ENCODE assay signal across 20 mouse cellular contexts in the genomic region with DNA sequence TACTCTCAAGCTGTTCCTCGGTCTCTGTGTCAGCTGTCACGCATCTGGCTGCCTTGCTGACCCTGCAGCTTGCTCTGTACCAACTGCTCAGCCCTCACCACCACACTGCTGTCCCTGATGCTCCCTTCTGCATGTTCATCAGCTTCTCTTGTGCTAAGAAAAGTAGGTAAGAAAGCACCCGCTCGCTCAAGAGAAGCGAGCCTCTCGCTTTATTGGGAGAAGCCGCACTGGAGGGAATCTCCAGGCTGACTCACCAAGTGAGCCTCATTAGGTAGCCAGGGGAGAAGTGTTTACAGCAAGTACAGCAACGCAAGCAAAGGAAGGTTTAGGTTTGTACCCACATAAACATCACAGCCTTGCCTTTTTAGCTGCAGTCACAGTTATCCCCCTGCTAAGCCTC.
DNase-seq lines count a peak whose midpoint lies in the region; ATAC-seq lines count a peak whose summit lies in the region.
"Had no signal": no experiment of that assay in that cellular context is flagged by ENCODE, and none has a peak within 500 bp of the region (broad histone marks: within the 10 kb centered on the region; RNA-seq: fewer than 3 reads in every experiment).

No protein-coding gene starts in this region.

- intact Hi-C loops in left cerebral cortex, postnatal 25 days (cut with DNase I): no loop called here
- intact Hi-C loops in left cerebral cortex, postnatal 10 days (cut with DNase I): no loop called here

- WGBS in heart, embryonic 12.5 days: 90% methylated on average over 8 of the region's 8 CpGs

- no peak overlapping the region for H3K4me2 ChIP-seq in heart, embryonic 12.5 days
- H3K4me2 ChIP-seq: embryonic facial prominence, embryonic 15.5 days; heart, embryonic 15.5 days; hindbrain, embryonic 15.5 days had no signal

- peak; percentile 92 for ATAC-seq in frontal cortex, adult (ENCODE audit: low TSS enrichment)
- ATAC-seq in heart, embryonic 12.5 days (ENCODE audit: insufficient number of reproducible peaks, low FRiP score): no peak
- ATAC-seq: forebrain, embryonic 16.5 days had no signal

- no peaks in the 10 kb centered on the region for H3K36me3 ChIP-seq in heart, embryonic 12.5 days
- H3K36me3 ChIP-seq: embryonic facial prominence, embryonic 15.5 days; heart, embryonic 10.5 days; heart, embryonic 15.5 days; hindbrain, embryonic 15.5 days had no signal

- H3K4me3 ChIP-seq in heart, embryonic 12.5 days: no peak overlapping the region
- H3K4me3 ChIP-seq: embryonic facial prominence, embryonic 15.5 days; erythroblast, embryonic 14.5 days; heart, embryonic 10.5 days; heart, embryonic 15.5 days; hindbrain, embryonic 15.5 days had no signal

- 0 out of 2 replicates have a peak, but pooled peaks cover 3% of the 10 kb centered on the region for H3K4me1 ChIP-seq in heart, embryonic 12.5 days (replicated peaks)
- H3K4me1 ChIP-seq: embryonic facial prominence, embryonic 15.5 days; heart, embryonic 15.5 days had no signal

- H3K9ac ChIP-seq in heart, embryonic 12.5 days: no peak overlapping the region
- H3K9ac ChIP-seq: embryonic facial prominence, embryonic 15.5 days; heart, embryonic 15.5 days; hindbrain, embryonic 15.5 days had no signal

- no peak for DNase-seq in frontal cortex, postnatal 10 days (ENCODE audit: low spot score in 2 of 2)
- DNase-seq in left cerebral cortex, postnatal 25 days (ENCODE audit: low spot score in 2 of 2): peak; percentile 14 to 48
- no peak for DNase-seq in left cerebral cortex, postnatal 10 days (ENCODE audit: extremely low spot score in 1 of 2, low spot score in 2 of 2)
- peak; percentile 19 to 42 for DNase-seq in right cerebral cortex, adult 2 months (ENCODE audit: low spot score in 2 of 2)
- DNase-seq in right cerebral cortex, postnatal 14 days: no peak
- peak; percentile 53 for DNase-seq in brain, adult 2 months (ENCODE audit: low read depth, low spot score)
- DNase-seq: adrenal gland, adult 2 months; adrenal gland, postnatal 25 days; cerebellum, adult 2 months; cerebellum, postnatal 10 days; gastrocnemius, postnatal 10 days; heart, postnatal 14 days had no signal

- H3K27ac ChIP-seq in heart, embryonic 12.5 days (ENCODE audit: poor library complexity, severe bottlenecking): no peak overlapping the region
- H3K27ac ChIP-seq: embryonic facial prominence, embryonic 15.5 days; heart, embryonic 10.5 days; heart, embryonic 15.5 days; hindbrain, embryonic 15.5 days had no signal

- no peaks in the 10 kb centered on the region for H3K27me3 ChIP-seq in heart, embryonic 12.5 days (replicated peaks)
- H3K27me3 ChIP-seq: embryonic facial prominence, embryonic 15.5 days; heart, embryonic 15.5 days; hindbrain, embryonic 15.5 days had no signal

- H3K9me3 ChIP-seq in heart, embryonic 12.5 days (replicated peaks): no peaks in the 10 kb centered on the region
- H3K9me3 ChIP-seq: embryonic facial prominence, embryonic 15.5 days; heart, embryonic 10.5 days; heart, embryonic 15.5 days; hindbrain, embryonic 15.5 days had no signal

Comparison
In these comparisons a context has a peak if more than half of its experiments do, and no peak if none do; other contexts are left out.
1. DNase-seq: peak in left cerebral cortex, postnatal 25 days (2 of 2), right cerebral cortex, adult 2 months (2 of 2) and brain, adult 2 months (single experiment); none in frontal cortex, postnatal 10 days (0 of 2), left cerebral cortex, postnatal 10 days (0 of 2) and right cerebral cortex, postnatal 14 days (single experiment).